Mouse (Mus musculus) midbrain, embryonic 13.5 days (tissue): ENCODE measurements around the gene Esr2. TPM values are rescaled to one million over a fixed set of nuclear protein-coding genes. Genes with fewer than 3 reads are reported as not detected.
"Not testable (repeated sequence)": the region's sequence is repeated elsewhere in the genome, so short reads cannot be mapped to it uniquely, and the experiment has no call there.

ENCODE experiments used
- ATAC-seq: fragments of 200-750 bp; cut with Nextera tagmentation; 2 replicates; pipeline ENCODE4 v1.8.0; 2017; ENCODE audit warnings: mild to moderate bottlenecking, moderate TSS enrichment, moderate library complexity
- H3K27ac ChIP-seq: fragments of 300-500 bp; sonication (generic); 2 replicates; pipeline ENCODE4 v1.5.1; 2015; ENCODE audit warnings: inconsistent platforms, mild to moderate bottlenecking, moderate library complexity
- H3K27me3 ChIP-seq: fragments of 300-500 bp; sonication (generic); 2 replicates; pipeline ENCODE4 v1.6.1; 2015; ENCODE audit warnings: mild to moderate bottlenecking, inconsistent platforms
- H3K36me3 ChIP-seq: fragments of 300-500 bp; sonication (generic); 2 replicates; pipeline ENCODE4 v1.6.1; 2015; ENCODE audit warnings: mild to moderate bottlenecking, inconsistent platforms
- H3K4me1 ChIP-seq: fragments of 300-500 bp; sonication (generic); replicated peaks from 2 replicates; pipeline ENCODE4 v1.6.1; 2015; ENCODE audit warnings: inconsistent platforms
- H3K4me2 ChIP-seq: fragments of 300-500 bp; sonication (generic); replicated peaks from 2 replicates; pipeline ENCODE4 v1.6.1; 2015; ENCODE audit warnings: moderate library complexity, mild to moderate bottlenecking, inconsistent platforms
- H3K4me3 ChIP-seq: fragments of 300-500 bp; sonication (generic); replicated peaks from 2 replicates; pipeline ENCODE4 v1.5.1; 2015; ENCODE audit warnings: mild to moderate bottlenecking, inconsistent platforms
- H3K9ac ChIP-seq: fragments of 300-500 bp; sonication (generic); replicated peaks from 2 replicates; pipeline ENCODE4 v1.6.1; 2015; ENCODE audit warnings: mild to moderate bottlenecking, inconsistent platforms
- H3K9me3 ChIP-seq: fragments of 300-500 bp; sonication (generic); 2 replicates; pipeline ENCODE4 v1.6.1; 2016; ENCODE audit warnings: mild to moderate bottlenecking, inconsistent platforms
- WGBS: fragments of 180-500 bp; shearing (Covaris S2); methylation state at CpG from one replicate; pipeline ENCODE4 v1.1.7; 2015; 5-methylcytosine and 5-hydroxymethylcytosine counted together
- polyA plus RNA-seq: library from polyadenylated mRNA; unstranded; fragments of >200 nt; fragmentation: Nextera tagmentation; extraction: Ambion mirVana; gene quantifications from 2 replicates; pipeline ENCODE4 v1.2.1, GENCODE M21; 2015

The Esr2 gene
- polyA plus RNA-seq, 1 experiment from 2014 or later, result 0.12 TPM

DNA sequence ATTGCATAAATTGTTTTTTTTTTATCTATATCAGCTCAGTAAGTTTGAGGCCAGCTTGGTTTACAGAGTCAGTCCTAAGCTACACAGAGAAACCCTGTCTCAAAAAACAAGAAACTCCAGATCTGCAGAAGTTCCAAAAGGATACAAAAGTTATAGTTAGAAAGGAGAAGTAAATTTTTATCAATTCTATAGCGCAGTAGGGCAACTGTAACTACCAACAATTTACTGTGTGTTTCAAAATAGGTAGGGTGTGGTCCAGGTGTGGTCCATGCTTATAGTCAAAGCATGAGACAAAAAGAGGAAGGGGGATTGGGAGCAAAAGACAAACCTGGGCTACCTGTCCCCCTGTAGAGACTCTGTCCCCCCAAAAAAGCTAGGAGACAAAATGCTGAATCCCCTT, 9.4 kb upstream of the Esr2 start:
- 100% methylated on average over 1 of the region's 1 CpGs for WGBS
- ATAC-seq, result no peak
- Histone ChIP-seq H3K4me3 (no peak overlapping the region), H3K9ac (no peak overlapping the region), H3K27me3 (no peaks in the 10 kb centered on the region), H3K27ac (no peak overlapping the region), H3K36me3 (no peaks in the 10 kb centered on the region), H3K4me1 (no peaks in the 10 kb centered on the region), H3K4me2 (no peak overlapping the region), H3K9me3 (no peaks in the 10 kb centered on the region)

DNA sequence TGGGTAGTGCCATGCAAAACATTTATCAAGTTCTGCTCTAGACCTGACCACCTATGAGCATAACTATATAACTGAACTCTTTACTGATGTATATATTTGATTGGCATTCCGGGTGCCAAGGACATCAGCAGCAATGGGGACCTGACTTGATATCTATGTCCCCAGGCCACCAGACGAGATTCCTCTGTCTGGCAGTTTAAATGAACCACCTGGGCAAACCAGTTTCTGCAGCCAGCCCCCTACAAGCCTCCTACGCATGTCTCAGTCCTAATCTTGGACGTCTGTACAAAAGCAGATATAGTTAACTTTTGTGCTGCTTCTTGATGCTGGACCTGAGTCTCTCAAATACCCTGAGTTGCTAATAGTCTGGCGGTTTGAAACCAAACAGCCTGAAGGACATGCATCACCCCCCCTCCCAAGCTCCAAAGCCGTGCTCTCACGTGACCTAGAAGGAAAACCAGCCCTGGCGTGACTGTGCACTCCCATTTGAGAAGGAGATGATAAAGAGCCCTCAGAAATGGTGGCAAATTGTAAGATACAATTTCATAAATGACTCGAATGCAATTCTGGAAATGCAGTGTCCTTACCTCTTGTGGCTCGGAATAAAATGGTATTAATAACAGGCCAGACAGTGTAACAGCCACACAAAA, 8.2 kb upstream of the Esr2 start:
- no peak for ATAC-seq
- WGBS, result 78% methylated on average over 10 of the region's 10 CpGs
- no peak overlapping the region for H3K27ac ChIP-seq
- no peaks in the 10 kb centered on the region for H3K4me1 ChIP-seq
- no peaks in the 10 kb centered on the region for H3K36me3 ChIP-seq
- no peak overlapping the region for H3K4me3 ChIP-seq
- no peak overlapping the region for H3K9ac ChIP-seq
- H3K27me3 ChIP-seq, result no peaks in the 10 kb centered on the region
- no peak overlapping the region for H3K4me2 ChIP-seq
- H3K9me3 ChIP-seq, result no peaks in the 10 kb centered on the region

DNA sequence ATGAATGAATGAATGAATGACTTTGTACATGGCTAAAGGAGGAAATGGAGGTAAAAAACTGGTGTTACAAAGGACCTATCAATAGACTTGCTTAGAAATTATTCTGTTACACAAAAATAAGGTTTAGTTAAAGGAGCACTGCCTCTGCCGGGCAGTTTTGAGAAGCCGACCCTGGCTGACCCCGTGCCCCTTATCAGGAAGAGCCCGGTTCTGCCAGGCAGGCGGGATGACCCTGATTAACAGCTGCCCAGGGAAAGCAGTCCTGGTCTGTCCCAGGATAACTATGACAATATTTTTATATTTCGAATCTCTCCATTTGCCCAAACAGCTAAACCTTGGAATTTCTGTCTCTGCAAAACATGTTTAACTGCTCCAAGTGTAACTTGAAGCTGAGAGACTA, 7.2 kb upstream of the Esr2 start:
- 85% methylated on average over 6 of the region's 6 CpGs for WGBS

DNA sequence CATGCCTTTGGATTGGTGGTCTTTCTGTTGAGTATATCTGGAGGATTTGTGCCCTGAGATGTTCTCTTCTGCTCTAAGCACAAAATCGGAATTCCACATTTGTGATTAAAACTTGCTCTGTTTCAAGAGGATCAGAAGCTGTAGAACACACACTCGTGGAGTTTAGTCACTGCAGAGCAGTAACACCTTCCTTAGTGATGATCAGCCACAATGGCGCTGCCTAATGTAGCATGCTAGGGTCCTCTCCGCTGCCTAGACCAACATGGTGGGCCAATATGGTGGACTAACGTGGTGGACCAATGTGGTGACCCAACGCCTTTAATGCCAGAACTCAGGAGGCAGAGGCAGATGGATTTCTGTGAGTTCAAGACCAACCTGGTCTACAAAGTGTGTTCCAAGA, 5.8 kb upstream of the Esr2 start:
- Histone ChIP-seq H3K9ac (no peak overlapping the region), H3K27ac (no peak overlapping the region), H3K4me2 (no peak overlapping the region), H3K4me3 (no peak overlapping the region), H3K9me3 (no peaks in the 10 kb centered on the region), H3K36me3 (no peaks in the 10 kb centered on the region), H3K27me3 (0 out of 2 replicates have a peak, but pooled peaks cover 2% of the 10 kb centered on the region), H3K4me1 (no peaks in the 10 kb centered on the region)
- ATAC-seq, result no peak
- WGBS, result 95% methylated on average over 6 of the region's 6 CpGs

More for the DNA sequence above, 7.2 kb upstream of the Esr2 start:
- H3K4me2 ChIP-seq, result no peak overlapping the region
- no peaks in the 10 kb centered on the region for H3K9me3 ChIP-seq
- no peak for ATAC-seq
- H3K4me3 ChIP-seq, result no peak overlapping the region
- no peak overlapping the region for H3K9ac ChIP-seq
- no peaks in the 10 kb centered on the region for H3K27me3 ChIP-seq
- H3K36me3 ChIP-seq, result no peaks in the 10 kb centered on the region
- no peak overlapping the region for H3K27ac ChIP-seq
- no peaks in the 10 kb centered on the region for H3K4me1 ChIP-seq

DNA sequence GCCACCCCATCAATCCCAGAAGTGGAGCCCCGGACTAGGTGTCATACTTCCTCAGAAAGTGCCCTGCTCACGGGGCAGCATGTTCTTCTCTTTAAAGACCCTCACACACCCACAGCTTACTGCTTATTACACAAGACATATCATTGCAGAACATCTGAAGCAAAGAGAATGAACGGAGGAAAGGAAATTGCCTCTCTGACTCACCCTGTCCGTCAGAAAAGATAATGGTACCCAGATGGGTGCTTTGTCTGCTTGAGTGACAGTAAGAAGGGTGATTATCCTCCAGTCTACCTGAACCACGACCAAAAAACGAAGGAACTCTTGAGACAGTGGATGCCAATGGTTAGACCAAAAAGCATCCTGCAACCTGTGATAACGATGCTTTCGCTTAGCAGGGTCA, 4.4 kb upstream of the Esr2 start:
- 69% methylated on average over 8 of the region's 8 CpGs for WGBS
- Histone ChIP-seq H3K27ac (no peak overlapping the region), H3K4me1 (peaks cover 9% of the 10 kb centered on the region; the same call in 1 of the 2 replicates), H3K27me3 (peaks cover 11% of the 10 kb centered on the region), H3K4me2 (no peak overlapping the region), H3K9ac (no peak overlapping the region), H3K4me3 (no peak overlapping the region), H3K36me3 (no peaks in the 10 kb centered on the region), H3K9me3 (no peaks in the 10 kb centered on the region)
- no peak for ATAC-seq

DNA sequence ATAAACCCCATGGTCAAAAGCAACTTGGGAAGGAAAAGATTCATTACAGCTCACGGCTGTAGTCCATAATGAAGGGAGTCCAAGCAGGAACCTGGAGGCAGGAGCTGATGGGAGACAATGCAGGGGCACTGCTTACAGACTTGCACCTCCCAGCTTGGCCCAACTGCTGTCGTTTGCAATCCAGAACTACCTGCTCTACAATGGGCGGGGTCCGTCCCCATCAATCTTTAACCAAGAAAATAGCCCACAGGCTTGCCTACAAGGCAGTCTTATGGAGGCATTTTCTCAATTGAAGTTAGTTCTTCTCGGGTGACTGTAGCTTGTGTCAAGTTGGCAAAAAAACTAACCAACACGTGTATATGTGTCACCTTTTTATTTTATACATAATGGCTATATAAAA, 3.4 kb upstream of the Esr2 start:
- H3K36me3 ChIP-seq, result no peaks in the 10 kb centered on the region
- H3K27ac ChIP-seq, result no peak overlapping the region
- no peak overlapping the region for H3K9ac ChIP-seq
- H3K4me1 ChIP-seq, result peaks cover 9% of the 10 kb centered on the region; the same call in 1 of the 2 replicates
- H3K9me3 ChIP-seq, result no peaks in the 10 kb centered on the region
- peaks cover 17% of the 10 kb centered on the region for H3K27me3 ChIP-seq
- WGBS, result 82% methylated on average over 6 of the region's 6 CpGs
- no peak overlapping the region for H3K4me3 ChIP-seq
- no peak for ATAC-seq
- no peak overlapping the region for H3K4me2 ChIP-seq

DNA sequence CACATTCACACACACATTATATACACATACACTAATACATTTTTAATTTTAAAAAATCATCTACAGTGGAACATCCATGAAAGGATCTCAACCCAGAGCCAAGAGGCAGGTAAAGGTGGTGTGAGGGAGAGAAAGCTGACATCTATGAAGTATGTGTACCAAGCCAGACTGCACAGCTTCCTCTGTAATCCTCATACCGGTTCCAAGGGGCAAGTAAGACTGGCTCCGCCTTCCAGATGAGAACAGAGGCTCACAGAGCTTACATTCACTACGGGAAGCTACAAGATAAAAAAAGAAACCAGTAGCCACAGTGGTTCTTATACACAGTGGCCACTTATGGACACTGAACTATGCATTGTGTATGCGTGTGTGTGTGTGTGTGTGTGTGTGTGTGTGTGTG, 2.5 kb upstream of the Esr2 start:
- H3K9me3 ChIP-seq, result no peaks in the 10 kb centered on the region
- H3K4me2 ChIP-seq, result no peak overlapping the region
- no peak overlapping the region for H3K4me3 ChIP-seq
- peaks cover 9% of the 10 kb centered on the region; the same call in 1 of the 2 replicates for H3K4me1 ChIP-seq
- H3K27ac ChIP-seq, result no peak overlapping the region
- no peaks in the 10 kb centered on the region for H3K36me3 ChIP-seq
- no peak for ATAC-seq
- peaks cover 21% of the 10 kb centered on the region for H3K27me3 ChIP-seq
- H3K9ac ChIP-seq, result no peak overlapping the region
- WGBS, result 67% methylated on average over 4 of the region's 4 CpGs

DNA sequence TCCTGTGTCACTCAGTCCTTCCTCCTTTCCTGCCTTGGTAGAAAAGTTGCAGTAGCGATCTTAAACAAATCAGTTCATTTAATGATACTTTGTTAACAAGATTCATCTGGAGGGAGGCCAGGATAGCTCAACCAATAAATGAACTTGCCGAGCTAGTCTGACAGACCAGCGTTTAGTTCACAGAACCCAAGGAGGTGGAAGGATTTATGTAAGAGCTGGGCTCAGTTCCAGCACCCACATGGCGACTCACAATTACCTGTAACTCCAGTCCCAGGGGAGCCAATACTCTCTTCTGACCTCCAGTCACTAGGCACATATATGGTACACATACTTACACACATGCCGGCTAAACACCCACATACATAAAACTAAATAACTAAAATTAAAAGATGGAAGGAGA, 2.0 kb upstream of the Esr2 start:
- H3K9ac ChIP-seq, result no peak overlapping the region
- H3K36me3 ChIP-seq, result no peaks in the 10 kb centered on the region
- H3K27ac ChIP-seq, result no peak overlapping the region
- WGBS, result 85% methylated on average over 5 of the region's 5 CpGs
- ATAC-seq, result no peak
- H3K9me3 ChIP-seq, result no peaks in the 10 kb centered on the region
- H3K4me1 ChIP-seq, result peaks cover 9% of the 10 kb centered on the region; the same call in 1 of the 2 replicates
- H3K4me3 ChIP-seq, result no peak overlapping the region
- H3K4me2 ChIP-seq, result no peak overlapping the region
- peaks cover 21% of the 10 kb centered on the region for H3K27me3 ChIP-seq

DNA sequence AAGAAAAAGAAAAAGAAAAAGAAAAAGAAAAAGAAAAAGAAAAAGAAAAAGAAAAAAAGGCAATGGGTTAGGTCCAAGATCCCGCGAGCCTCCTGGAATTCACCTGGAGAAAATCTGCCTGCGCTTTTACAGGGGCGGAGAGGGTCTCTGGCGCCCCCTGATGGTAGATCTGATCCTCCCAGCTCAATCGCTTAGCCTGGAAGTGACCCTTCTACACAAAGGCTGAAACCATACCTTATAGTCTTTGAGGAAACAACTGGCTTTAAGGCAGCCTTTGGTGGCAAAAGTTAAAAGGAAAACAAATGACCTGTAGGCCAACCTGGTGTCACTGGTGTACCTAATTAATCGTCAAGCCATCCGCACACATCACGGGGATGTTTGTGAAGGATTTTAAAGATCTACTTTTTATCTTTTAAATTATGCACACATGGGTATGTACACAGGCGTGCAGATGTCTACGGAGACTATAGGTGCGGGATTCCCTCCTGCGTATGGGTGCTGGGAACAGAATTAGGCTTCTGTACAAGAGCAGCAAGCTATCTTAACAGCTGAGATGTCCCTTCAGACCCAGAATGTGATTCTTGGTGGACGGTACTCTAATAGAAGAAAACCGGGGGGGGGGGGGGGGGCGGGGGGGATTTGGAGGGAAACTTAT, 932 bp upstream of the Esr2 start:
- Histone ChIP-seq H3K4me2 (peak overlapping the region; percentile 85), H3K27me3 (peaks cover 21% of the 10 kb centered on the region), H3K9me3 (no peaks in the 10 kb centered on the region), H3K36me3 (no peaks in the 10 kb centered on the region), H3K4me3 (peak overlapping the region; percentile 41), H3K27ac (no peak overlapping the region), H3K4me1 (peaks cover 9% of the 10 kb centered on the region; the same call in 1 of the 2 replicates), H3K9ac (no peak overlapping the region)
- WGBS, result 41% methylated on average over 16 of the region's 16 CpGs
- ATAC-seq, result peak; percentile 77

DNA sequence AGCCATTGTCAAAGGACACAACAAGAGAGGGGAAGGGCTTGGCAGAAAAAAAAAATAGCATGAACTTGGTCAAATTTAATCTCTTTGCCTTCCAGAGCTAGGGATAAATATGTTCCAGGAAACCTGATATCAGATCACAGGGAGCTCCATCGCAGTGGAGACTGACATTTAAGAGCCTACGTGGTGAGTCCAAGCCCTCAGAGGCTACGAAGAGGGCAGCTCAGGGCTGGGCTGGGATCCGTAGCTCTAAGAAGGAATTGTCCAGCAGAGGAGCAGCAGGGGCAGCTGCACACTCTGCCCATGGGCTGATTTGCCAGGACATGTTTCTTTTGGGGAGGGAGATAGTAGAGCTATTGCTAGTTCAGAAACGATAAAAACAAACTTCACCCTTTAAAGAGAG, 11.4 kb downstream of the Esr2 start:
- no peaks in the 10 kb centered on the region for H3K9me3 ChIP-seq
- H3K4me2 ChIP-seq, result no peak overlapping the region
- H3K27me3 ChIP-seq, result no peaks in the 10 kb centered on the region
- no peak overlapping the region for H3K9ac ChIP-seq
- no peak overlapping the region for H3K4me3 ChIP-seq
- no peaks in the 10 kb centered on the region for H3K36me3 ChIP-seq
- no peaks in the 10 kb centered on the region for H3K4me1 ChIP-seq
- 80% methylated on average over 5 of the region's 5 CpGs for WGBS
- no peak for ATAC-seq
- no peak overlapping the region for H3K27ac ChIP-seq

DNA sequence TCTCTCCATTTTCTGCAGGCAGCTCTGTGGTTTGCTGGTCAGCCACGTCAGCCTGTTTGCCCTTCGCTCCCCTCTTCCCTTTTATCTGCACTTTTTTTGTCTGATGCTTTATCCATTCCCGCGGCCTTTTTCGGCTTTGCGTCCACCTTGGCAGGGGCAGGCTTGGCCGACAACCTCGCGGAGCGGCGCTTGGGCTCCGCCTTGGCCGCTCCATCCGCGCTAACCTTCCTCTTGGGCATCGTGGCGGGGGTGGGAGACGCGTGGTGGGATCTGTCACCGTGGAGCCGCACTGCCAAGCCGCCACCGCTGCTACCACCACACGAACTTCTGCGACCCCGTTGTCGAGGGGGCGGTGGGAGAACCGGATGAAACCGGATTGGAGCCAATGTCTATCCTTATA, 24.7 kb downstream of the Esr2 start:
- not testable (repeated sequence) for H3K9me3 ChIP-seq, H3K27ac ChIP-seq, H3K4me1 ChIP-seq, H3K36me3 ChIP-seq, H3K27me3 ChIP-seq
- 10% methylated on average over 30 of the region's 30 CpGs for WGBS
- peak overlapping the region; percentile 61 for H3K4me2 ChIP-seq
- peak overlapping the region; percentile 35 for H3K4me3 ChIP-seq
- H3K9ac ChIP-seq, result peak overlapping the region; percentile 55
- 0 out of 2 replicates have a peak, but pooled peaks have one; percentile 17 for ATAC-seq

DNA sequence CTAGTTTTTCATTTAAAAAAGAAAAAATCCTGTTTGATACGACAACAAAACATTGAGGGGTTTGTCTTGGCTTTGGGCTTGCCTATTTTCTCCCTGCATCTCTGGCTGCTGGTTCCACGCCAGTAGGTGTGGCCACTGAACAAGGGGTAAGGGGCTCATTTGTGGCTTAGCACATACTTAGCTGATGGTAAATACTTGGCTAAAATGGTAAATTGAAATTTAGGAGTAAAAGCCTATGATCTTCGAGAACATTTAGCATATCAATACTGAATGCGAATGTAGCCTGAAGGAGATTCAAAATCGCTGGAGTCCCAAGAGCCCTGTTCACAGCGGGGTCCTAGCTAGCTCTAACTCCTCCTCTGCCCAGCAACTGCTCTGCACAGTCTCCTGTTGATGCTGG, 40.4 kb downstream of the Esr2 start:
- ATAC-seq, result no peak
- H3K4me1 ChIP-seq, result no peaks in the 10 kb centered on the region
- H3K27me3 ChIP-seq, result no peaks in the 10 kb centered on the region
- WGBS, result 35% methylated on average over 6 of the region's 6 CpGs
- H3K36me3 ChIP-seq, result no peaks in the 10 kb centered on the region
- H3K9ac ChIP-seq, result no peak overlapping the region
- no peak overlapping the region for H3K27ac ChIP-seq
- H3K4me2 ChIP-seq, result no peak overlapping the region
- no peaks in the 10 kb centered on the region for H3K9me3 ChIP-seq
- H3K4me3 ChIP-seq, result no peak overlapping the region

DNA sequence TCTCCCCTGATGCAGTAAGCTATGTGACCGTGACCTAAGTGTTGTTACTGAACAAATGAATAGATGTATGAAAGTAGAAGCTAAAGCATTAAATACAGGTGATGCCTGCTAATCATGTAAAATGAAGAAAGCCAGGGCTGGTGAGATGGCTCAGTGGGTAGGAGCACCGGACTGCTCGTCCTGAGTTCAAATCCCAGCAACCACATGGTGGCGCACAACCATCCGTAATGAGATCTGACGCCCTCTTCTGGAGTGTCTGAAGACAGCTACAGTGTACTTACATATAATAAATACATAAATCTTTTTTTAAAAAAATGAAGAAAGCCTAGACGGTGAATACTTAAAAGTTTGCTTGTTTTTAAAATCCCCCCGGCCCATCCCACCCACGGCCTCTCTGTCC, 44.0 kb downstream of the Esr2 start:
- H3K9ac ChIP-seq, H3K9me3 ChIP-seq, H3K27me3 ChIP-seq, H3K4me2 ChIP-seq, H3K27ac ChIP-seq, H3K36me3 ChIP-seq, H3K4me1 ChIP-seq, ATAC-seq, H3K4me3 ChIP-seq: not testable (repeated sequence)
- 86% methylated on average over 9 of the region's 9 CpGs for WGBS
